Mouse (Mus musculus): ENCODE results near the gene Rara. TPM values are rescaled to one million over a fixed set of nuclear protein-coding genes. Genes with fewer than 3 reads are reported as not detected.
A peak's percentile ranks its signal among the peaks of the same experiment; 100 is the strongest.

Rara gene
- polyA plus RNA-seq (2015; fragmentation: Nextera tagmentation; extraction: Ambion mirVana), result 3.4 and 3.8 TPM in 2 replicates

DNA sequence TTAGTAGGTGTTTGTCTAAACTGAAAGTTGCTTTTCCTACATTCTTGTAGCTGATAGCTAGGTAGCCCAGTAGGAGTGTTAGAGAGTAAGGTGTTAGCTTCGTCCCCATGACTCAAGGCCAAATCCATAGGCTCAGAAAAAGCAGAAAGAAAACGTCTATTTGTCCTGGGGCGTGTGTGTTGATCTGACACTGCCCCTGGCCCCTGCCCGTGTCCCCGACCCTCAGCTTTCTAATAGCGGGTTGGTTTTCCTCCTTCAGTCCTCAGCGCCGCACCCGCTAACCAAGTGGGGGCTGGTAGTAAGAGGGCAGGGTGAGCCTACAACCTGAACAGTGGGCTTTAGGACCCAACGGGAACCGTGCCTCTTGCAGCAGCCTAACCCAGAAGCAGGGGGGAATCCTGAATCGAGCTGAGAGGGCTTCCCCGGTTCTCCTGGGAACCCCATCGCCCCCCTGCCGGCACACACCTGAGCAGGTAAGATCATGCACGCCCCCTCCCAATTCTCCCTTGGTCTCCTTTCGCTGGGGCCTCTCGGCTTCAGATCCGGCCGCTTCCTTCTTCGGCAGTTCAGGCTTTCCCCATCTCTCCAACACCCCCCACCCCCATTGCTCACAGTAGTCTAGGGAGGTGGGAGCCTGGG is at the start of gene Rara:
Rara (plus strand) TSS at position 381 of the 639 bp plus-strand sequence.
- WGBS (ENCODE audit: insufficient replicate concordance), result 15% methylated on average over 21 of the region's 21 CpGs
- Histone ChIP-seq H3K9ac (peak within 1 kb of the TSS; percentile 61), H3K9me3 (replicated peaks) (no peaks in the 10 kb centered on the region), H3K4me1 (replicated peaks) (peaks cover 85% of the 10 kb centered on the region), H3K4me3 (replicated peaks) (peak within 1 kb of the TSS; percentile 51), H3K27ac (no peak within 1 kb of the TSS), H3K36me3 (peaks cover 21% of the 10 kb centered on the region), H3K4me2 (peak within 1 kb of the TSS; percentile 63), H3K27me3 (peaks cover 51% of the 10 kb centered on the region)
- no peak for ATAC-seq (ENCODE audit: low read depth)
- DNase-seq, result no peak

DNA sequence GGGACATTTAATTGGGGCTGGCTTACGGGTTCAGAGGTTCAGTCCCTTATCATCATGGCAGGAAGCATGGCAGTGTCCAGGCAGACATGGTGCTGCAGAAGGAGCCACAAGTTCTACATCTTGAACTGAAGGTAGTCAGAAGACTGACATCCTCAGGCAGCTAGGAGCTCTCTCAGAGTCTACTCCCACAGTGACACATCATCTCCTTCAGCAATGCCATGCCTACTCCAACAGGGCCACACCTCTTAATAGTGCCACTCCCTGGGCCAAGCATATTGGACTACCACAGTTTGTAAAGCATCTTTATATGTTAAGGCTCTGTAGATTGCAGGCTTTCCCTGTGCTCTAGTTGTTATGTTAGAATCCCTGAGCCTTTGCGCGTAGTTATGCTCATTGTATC is 39.9 kb upstream of the Rara start:
- H3K9me3 ChIP-seq (replicated peaks), result no peaks in the 10 kb centered on the region
- H3K9ac ChIP-seq, result no peak overlapping the region
- H3K4me3 ChIP-seq (replicated peaks), result no peak overlapping the region
- no peak overlapping the region for H3K27ac ChIP-seq
- peaks cover 80% of the 10 kb centered on the region for H3K36me3 ChIP-seq
- H3K27me3 ChIP-seq, result no peaks in the 10 kb centered on the region
- peaks cover 20% of the 10 kb centered on the region for H3K4me1 ChIP-seq (replicated peaks)
- ATAC-seq (ENCODE audit: low read depth) (0 out of 2 replicates have a peak, but pooled peaks have one; percentile 60), DNase-seq (no peak)
- H3K4me2 ChIP-seq, result no peak overlapping the region
- WGBS (ENCODE audit: insufficient replicate concordance), result 88% methylated on average over 3 of the region's 3 CpGs

DNA sequence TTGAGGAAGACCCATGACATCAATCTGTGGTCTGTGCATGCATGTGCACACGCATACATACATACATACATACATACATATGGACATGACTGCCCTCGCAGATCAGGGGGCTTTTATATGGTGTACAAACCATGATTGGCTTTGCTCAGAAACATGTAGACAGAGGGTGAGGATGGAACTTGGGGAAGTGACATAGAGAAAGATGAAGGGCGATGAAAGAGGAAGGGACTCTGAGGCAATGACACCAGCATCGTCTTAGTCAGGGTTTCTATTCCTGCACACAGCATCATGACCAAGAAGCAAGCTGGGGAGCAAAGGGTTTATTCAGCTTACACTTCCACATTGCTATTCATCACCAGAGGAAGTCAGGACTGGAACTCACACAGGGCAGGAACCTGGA is 38.5 kb upstream of the Rara start:
- 76% methylated on average over 4 of the region's 4 CpGs for WGBS (ENCODE audit: insufficient replicate concordance)

DNA sequence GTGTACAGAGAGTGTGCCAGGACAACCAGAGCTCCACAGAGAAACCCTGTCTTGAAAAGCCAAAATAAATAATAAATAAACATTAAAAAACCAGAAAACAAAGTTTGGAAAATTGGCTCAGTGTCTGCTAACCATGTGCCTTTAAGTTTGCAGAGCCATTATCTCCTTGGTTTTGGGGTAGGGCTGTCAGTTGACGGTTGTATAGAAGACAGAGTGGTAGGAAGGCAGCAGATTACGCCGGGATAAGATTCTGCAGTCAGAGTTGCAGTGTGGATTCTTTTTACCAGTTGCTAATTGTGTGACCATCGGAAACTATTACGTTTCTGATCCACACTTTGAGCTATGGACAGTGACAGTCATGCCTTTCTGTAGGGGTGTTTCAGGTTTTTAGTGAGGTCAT is 37.6 kb upstream of the Rara start:
- ATAC-seq (ENCODE audit: low read depth) (no peak), DNase-seq (no peak)
- Histone ChIP-seq H3K36me3 (peaks cover 93% of the 10 kb centered on the region), H3K4me1 (replicated peaks) (peaks cover 20% of the 10 kb centered on the region), H3K27ac (no peak overlapping the region), H3K27me3 (no peaks in the 10 kb centered on the region), H3K9ac (no peak overlapping the region), H3K4me3 (replicated peaks) (no peak overlapping the region), H3K9me3 (replicated peaks) (no peaks in the 10 kb centered on the region), H3K4me2 (no peak overlapping the region)
- 56% methylated on average over 5 of the region's 5 CpGs for WGBS (ENCODE audit: insufficient replicate concordance)

More for the DNA sequence above, 38.5 kb upstream of the Rara start:
- Histone ChIP-seq H3K36me3 (peaks cover 94% of the 10 kb centered on the region), H3K4me2 (no peak overlapping the region), H3K27ac (no peak overlapping the region), H3K4me1 (replicated peaks) (peaks cover 20% of the 10 kb centered on the region), H3K27me3 (no peaks in the 10 kb centered on the region), H3K4me3 (replicated peaks) (no peak overlapping the region), H3K9ac (no peak overlapping the region), H3K9me3 (replicated peaks) (no peaks in the 10 kb centered on the region)
- DNase-seq, result no peak
- no peak for ATAC-seq (ENCODE audit: low read depth)

DNA sequence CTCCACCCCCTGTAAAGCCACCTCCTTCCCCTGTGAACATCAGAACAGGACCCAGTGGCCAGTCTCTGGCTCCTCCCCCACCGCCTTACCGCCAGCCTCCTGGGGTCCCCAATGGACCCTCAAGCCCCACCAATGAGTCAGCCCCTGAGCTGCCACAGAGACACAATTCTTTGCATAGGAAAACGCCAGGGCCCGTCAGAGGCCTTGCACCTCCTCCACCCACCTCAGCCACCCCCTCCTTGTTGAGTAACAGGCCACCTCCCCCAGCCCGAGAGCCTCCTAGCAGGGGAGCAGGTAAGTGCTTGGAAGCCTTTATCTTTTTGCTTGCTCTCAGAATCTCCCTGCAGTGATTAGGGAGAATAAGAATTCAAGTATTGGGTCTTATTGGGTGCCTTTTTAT is 35.2 kb upstream of the Rara start:
- 83% methylated on average over 5 of the region's 5 CpGs for WGBS (ENCODE audit: insufficient replicate concordance)
- no peak overlapping the region for H3K4me2 ChIP-seq
- no peak overlapping the region for H3K4me3 ChIP-seq (replicated peaks)
- no peak overlapping the region for H3K27ac ChIP-seq
- ATAC-seq (ENCODE audit: low read depth) (no peak), DNase-seq (no peak)
- H3K27me3 ChIP-seq, result no peaks in the 10 kb centered on the region
- no peak overlapping the region for H3K9ac ChIP-seq
- H3K9me3 ChIP-seq (replicated peaks), result no peaks in the 10 kb centered on the region
- peaks cover 93% of the 10 kb centered on the region for H3K36me3 ChIP-seq
- H3K4me1 ChIP-seq (replicated peaks), result peaks cover 20% of the 10 kb centered on the region

DNA sequence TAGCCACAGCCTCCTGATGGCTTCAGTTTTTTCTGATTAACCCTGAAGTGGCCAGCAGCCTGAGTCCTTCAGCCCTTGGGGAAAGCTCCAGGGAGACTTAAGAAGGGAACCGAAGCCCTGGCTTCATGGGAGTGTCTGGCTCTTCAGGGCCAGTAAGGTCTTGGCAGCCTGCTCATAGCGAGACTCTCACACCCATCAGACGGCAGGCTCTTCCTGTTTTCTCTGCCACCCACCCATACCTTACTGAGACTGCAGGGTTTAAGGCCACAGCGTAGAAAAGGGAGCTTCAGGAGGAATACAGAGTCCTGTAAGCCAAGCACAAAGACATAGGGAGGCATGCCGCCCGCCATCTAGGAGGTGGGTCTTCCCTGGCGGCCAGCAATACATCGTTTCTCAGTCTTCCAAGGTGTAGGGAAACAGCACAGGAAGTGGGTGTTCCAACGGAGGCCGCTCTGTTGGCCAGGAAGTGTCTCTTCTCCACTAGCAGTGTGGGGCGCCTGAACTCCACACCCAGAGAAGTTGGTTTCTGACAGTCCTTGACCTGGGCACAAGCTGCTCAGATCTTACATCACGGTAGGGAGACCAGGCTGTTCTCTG is 27.0 kb upstream of the Rara start:
- H3K4me1 ChIP-seq (replicated peaks), result peaks cover 49% of the 10 kb centered on the region
- 39% methylated on average over 12 of the region's 12 CpGs for WGBS (ENCODE audit: insufficient replicate concordance)
- H3K27me3 ChIP-seq, result no peaks in the 10 kb centered on the region
- H3K9me3 ChIP-seq (replicated peaks), result no peaks in the 10 kb centered on the region
- DNase-seq, result no peak
- H3K9ac ChIP-seq, result peak overlapping the region; percentile 10; the same call in 1 of the 2 replicates
- peak overlapping the region; percentile 31; the same call in 1 of the 2 replicates for H3K27ac ChIP-seq
- no peak overlapping the region for H3K4me2 ChIP-seq
- no peak overlapping the region for H3K4me3 ChIP-seq (replicated peaks)
- H3K36me3 ChIP-seq, result peaks cover 54% of the 10 kb centered on the region
- no peak for ATAC-seq (ENCODE audit: low read depth)

DNA sequence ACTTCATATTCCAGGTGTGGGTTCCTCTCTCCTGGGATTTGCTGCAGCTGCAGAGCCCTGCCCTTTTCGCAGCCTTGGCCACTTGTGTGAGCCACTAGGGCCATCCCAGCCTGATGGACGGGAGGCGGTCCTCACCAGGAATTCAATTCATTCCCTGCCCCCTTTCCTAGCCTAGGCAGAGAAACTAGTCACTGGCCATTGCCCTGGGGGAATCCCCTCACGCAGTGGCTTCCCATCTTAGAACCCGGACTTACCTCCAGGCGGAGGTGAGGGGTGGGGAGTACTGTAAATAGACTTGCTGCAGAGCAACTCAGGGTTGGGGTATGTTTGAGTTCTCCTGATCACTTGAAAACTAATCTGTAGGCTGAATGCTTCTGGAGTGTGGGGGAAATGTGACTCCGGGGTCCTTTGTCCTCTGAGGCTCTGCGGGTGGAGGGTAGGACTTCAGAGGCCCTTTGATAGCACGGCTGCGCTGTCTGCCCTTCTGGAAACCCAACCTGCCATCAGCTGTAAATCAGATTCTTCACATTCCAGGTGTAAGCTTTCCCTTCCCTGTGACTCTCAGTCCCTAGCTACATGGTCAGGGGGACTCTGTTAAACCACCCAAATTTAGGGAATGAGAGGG is 24.9 kb upstream of the Rara start:
- ATAC-seq (ENCODE audit: low read depth) (no peak), DNase-seq (no peak)
- Histone ChIP-seq H3K36me3 (peaks cover 33% of the 10 kb centered on the region), H3K9ac (peak overlapping the region; percentile 41), H3K27ac (peak overlapping the region; percentile 98), H3K4me3 (replicated peaks) (no peak overlapping the region), H3K9me3 (replicated peaks) (no peaks in the 10 kb centered on the region), H3K4me1 (replicated peaks) (peaks cover 66% of the 10 kb centered on the region), H3K4me2 (peak overlapping the region; percentile 19; the same call in 1 of the 2 replicates), H3K27me3 (no peaks in the 10 kb centered on the region)
- 68% methylated on average over 10 of the region's 10 CpGs for WGBS (ENCODE audit: insufficient replicate concordance)

DNA sequence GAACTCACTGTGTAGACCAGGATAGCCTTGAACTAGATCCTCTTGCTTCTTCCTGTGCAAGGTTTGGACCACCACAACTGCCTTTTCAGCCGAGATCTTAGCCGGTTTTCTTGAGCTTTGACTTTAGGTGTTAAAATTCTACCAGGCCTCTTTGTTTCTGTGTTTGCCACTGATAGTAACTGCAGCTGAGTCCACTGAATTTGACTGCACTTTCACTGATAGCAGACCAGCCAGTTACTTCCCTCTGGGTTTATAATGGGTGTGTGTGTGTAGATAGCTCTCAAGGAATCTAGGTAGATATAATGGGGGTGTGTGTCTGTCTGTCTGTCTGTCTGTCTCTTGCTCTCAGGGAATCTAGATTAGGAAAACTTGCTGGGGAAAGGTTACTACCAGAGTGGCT is 23.0 kb upstream of the Rara start:
- H3K36me3 ChIP-seq, result peaks cover 31% of the 10 kb centered on the region
- peak; percentile 72 for ATAC-seq (ENCODE audit: low read depth)
- no peaks in the 10 kb centered on the region for H3K9me3 ChIP-seq (replicated peaks)
- WGBS (ENCODE audit: insufficient replicate concordance), result 13% methylated on average over 2 of the region's 2 CpGs
- peak overlapping the region; percentile 98 for H3K27ac ChIP-seq
- peak overlapping the region; percentile 39; the same call in 1 of the 2 replicates for H3K4me3 ChIP-seq (replicated peaks)
- peaks cover 78% of the 10 kb centered on the region for H3K4me1 ChIP-seq (replicated peaks)
- peak overlapping the region; percentile 69 for H3K4me2 ChIP-seq
- H3K27me3 ChIP-seq, result no peaks in the 10 kb centered on the region
- H3K9ac ChIP-seq, result peak overlapping the region; percentile 69
- peak; percentile 65 for DNase-seq

DNA sequence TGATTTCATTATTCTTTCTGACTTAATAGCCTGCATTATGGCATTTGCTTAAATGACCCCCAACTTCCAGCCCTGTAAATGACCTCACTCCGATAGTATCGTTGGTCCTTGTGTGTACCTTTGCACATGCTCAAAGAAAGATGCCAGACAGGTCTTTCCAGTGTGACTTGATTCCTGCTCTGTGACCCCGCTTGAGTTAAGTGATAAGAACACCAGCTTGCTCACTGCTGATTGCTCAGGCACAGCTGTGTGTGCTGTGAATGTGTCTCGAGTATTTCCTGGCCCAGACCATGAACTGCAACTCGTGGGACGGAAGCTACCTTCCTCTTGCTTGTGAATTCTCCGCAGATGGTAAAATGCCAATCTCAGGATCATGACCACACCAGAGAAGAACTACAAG is 22.6 kb upstream of the Rara start:
- 16% methylated on average over 7 of the region's 7 CpGs for WGBS (ENCODE audit: insufficient replicate concordance)
- Histone ChIP-seq H3K27me3 (no peaks in the 10 kb centered on the region), H3K9me3 (replicated peaks) (no peaks in the 10 kb centered on the region), H3K4me1 (replicated peaks) (peaks cover 78% of the 10 kb centered on the region), H3K4me3 (replicated peaks) (peak overlapping the region; percentile 39; the same call in 1 of the 2 replicates), H3K4me2 (peak overlapping the region; percentile 69), H3K36me3 (peaks cover 31% of the 10 kb centered on the region), H3K27ac (peak overlapping the region; percentile 98), H3K9ac (peak overlapping the region; percentile 65; the same call in 1 of the 2 replicates)
- ATAC-seq (ENCODE audit: low read depth) (peak; percentile 66), DNase-seq (peak; percentile 59)

DNA sequence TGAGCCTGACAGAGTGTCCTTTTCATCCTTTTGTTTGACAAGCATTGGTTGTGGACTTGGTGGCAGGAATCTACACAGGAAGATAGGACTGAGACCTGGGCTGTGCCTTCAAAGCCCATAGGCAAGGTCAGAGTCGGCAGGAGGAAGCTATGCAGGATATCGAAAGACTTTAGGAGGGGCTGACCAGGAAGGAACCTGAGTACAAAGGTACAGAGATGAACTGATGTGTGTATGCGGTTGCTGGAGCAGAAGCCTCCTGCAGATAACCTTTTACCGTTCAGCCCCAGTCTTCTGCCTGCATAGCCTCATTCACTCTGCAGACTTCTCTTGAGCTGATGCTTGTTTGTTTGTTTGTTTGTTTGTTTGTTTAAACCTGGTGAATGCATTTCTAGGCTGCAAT is 22.0 kb upstream of the Rara start:
- Histone ChIP-seq H3K27me3 (no peaks in the 10 kb centered on the region), H3K27ac (peak overlapping the region; percentile 98), H3K9ac (peak overlapping the region; percentile 65), H3K4me1 (replicated peaks) (peaks cover 78% of the 10 kb centered on the region), H3K9me3 (replicated peaks) (no peaks in the 10 kb centered on the region), H3K4me2 (peak overlapping the region; percentile 69), H3K4me3 (replicated peaks) (0 out of 2 replicates have a peak overlapping the region, but pooled peaks have one; percentile 1), H3K36me3 (peaks cover 31% of the 10 kb centered on the region)
- WGBS (ENCODE audit: insufficient replicate concordance), result 12% methylated on average over 4 of the region's 4 CpGs
- DNase-seq, result no peak
- no peak for ATAC-seq (ENCODE audit: low read depth)

DNA sequence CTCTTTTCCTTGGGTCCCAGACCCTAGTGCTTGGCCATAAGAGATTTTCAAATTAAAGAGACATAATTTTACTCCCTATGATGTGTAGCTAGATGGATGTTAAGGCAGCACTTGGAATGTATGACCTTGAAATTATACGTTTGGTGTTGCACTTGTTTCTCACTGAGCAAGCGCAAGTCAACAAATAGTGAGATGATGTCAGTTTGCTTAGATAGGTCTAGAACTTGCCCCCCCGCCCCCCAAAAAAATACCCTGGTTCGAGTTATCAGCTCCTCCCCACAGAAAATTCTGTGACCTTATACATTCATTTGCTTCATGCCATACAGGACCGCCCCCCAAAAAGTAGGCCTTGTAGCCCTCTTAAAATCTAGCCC is 20.6 kb upstream of the Rara start:
- peaks cover 41% of the 10 kb centered on the region for H3K36me3 ChIP-seq
- DNase-seq, result no peak
- peak overlapping the region; percentile 65 for H3K9ac ChIP-seq
- H3K4me1 ChIP-seq (replicated peaks), result peaks cover 89% of the 10 kb centered on the region
- H3K27ac ChIP-seq, result peak overlapping the region; percentile 98
- no peak for ATAC-seq (ENCODE audit: low read depth)
- H3K27me3 ChIP-seq, result no peaks in the 10 kb centered on the region
- H3K4me3 ChIP-seq (replicated peaks), result peak overlapping the region; percentile 89
- 50% methylated on average over 5 of the region's 5 CpGs for WGBS (ENCODE audit: insufficient replicate concordance)
- no peaks in the 10 kb centered on the region for H3K9me3 ChIP-seq (replicated peaks)
- peak overlapping the region; percentile 96 for H3K4me2 ChIP-seq
